Comparison of ENCODE assay signal across 34 mouse cellular contexts in the genomic region with DNA sequence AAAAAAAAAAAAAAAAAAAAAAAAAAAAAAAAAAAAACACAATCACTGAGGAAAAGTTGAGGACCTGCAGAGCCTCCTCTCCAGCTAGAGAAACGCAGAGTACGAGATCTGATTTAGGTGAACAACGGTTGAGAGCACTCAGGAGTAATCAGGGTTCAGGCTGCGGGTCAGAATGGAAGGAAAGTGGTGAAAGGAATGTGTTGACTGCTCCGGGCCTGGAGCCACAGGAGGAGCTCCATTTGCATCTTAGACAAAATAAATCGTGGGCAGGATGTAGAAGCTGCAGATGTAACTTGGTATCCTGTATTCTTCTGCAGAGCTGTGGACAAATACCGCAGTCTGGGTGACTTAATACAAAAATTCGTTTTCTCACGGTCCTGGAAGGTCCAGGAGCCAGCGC. TPM values are rescaled to one million over a fixed set of nuclear protein-coding genes. Genes with fewer than 3 reads are reported as not detected.
"Had no signal": no experiment of that assay in that cellular context is flagged by ENCODE, and none has a peak within 500 bp of the region (broad histone marks: within the 10 kb centered on the region; RNA-seq: fewer than 3 reads in every experiment).

No protein-coding gene starts in this region.

- H3K4me1 ChIP-seq: liver, embryonic 12.5 days had no signal

- H3K36me3 ChIP-seq: heart, embryonic 13.5 days; heart, embryonic 15.5 days; hindbrain, embryonic 12.5 days; hindbrain, embryonic 15.5 days; kidney, embryonic 15.5 days; limb, embryonic 13.5 days; limb, embryonic 15.5 days; liver, embryonic 12.5 days had no signal

- DNase-seq: gastrocnemius, postnatal 14 days; gastrocnemius, postnatal 36 days; heart, adult 11 months; heart, adult 2 months; heart, postnatal 14 days; heart, postnatal 36 days; kidney, adult 11 months; kidney, adult 2 months; kidney, adult 9 months; kidney, postnatal 36 days; layer of hippocampus, adult 9-11 months; layer of hippocampus, postnatal 36 days; left cerebral cortex, postnatal 4 days had no signal

- H3K9ac ChIP-seq: liver, embryonic 12.5 days had no signal

- H3K27ac ChIP-seq: heart, adult 2 months; heart, embryonic 13.5 days; heart, embryonic 15.5 days; hindbrain, embryonic 12.5 days; hindbrain, embryonic 15.5 days; hindbrain, postnatal 0 days; kidney, embryonic 15.5 days; kidney, postnatal 0 days; limb, embryonic 13.5 days; limb, embryonic 15.5 days; liver, embryonic 12.5 days had no signal

- ATAC-seq: hindbrain, postnatal 0 days; liver, embryonic 12.5 days had no signal

- H3K9me3 ChIP-seq: heart, embryonic 15.5 days; hindbrain, embryonic 12.5 days; hindbrain, embryonic 15.5 days; limb, embryonic 15.5 days; liver, embryonic 12.5 days had no signal

RNA-seq across cellular contexts. Expression of gene Mmp25, which starts 0.8 kb away (rescaled TPM):
- total RNA-seq: gastrocnemius, adult 8-10 months; gastrocnemius, postnatal 36 days had no signal

RNA-seq across cellular contexts. Expression of gene Bicdl2, which starts 14.4 kb away (rescaled TPM):
- total RNA-seq: gastrocnemius, adult 18-20 months; gastrocnemius, adult 8-10 months; gastrocnemius, postnatal 14 days; gastrocnemius, postnatal 36 days; heart, adult 2 months; heart, postnatal 14 days; heart, postnatal 36 days; hematopoietic stem cell, adult 5-6 weeks; hindbrain, postnatal 0 days; layer of hippocampus, adult 18-20 months; layer of hippocampus, adult 8-10 months; layer of hippocampus, postnatal 14 days; layer of hippocampus, postnatal 36 days; left cerebral cortex, adult 18-20 months; left cerebral cortex, adult 8-10 months; left cerebral cortex, postnatal 10 days; left cerebral cortex, postnatal 25 days; left cerebral cortex, postnatal 4 days had no signal
- polyA plus RNA-seq: heart, adult 2 months; hindbrain, embryonic 15.5 days; liver, adult 2 months; liver, embryonic 12.5 days had no signal
